Mouse (Mus musculus) forebrain, embryonic 16.5 days (tissue): ENCODE measurements around the gene Gm20481. TPM values are rescaled to one million over a fixed set of nuclear protein-coding genes. Genes with fewer than 3 reads are reported as not detected.
"Not testable (repeated sequence)": the region's sequence is repeated elsewhere in the genome, so short reads cannot be mapped to it uniquely, and the experiment has no call there.

Experiments used
- ATAC-seq: fragments of 200-750 bp; cut with Nextera tagmentation; 2 replicates; pipeline ENCODE4 v1.8.0; 2017; ENCODE audit warnings: mild to moderate bottlenecking, moderate library complexity
- H3K27ac ChIP-seq: fragments of 300-500 bp; sonication (generic); 2 replicates; pipeline ENCODE4 v1.5.1; 2014; ENCODE audit warnings: low read length, control low read depth
- H3K27me3 ChIP-seq: fragments of 300-500 bp; sonication (generic); replicated peaks from 2 replicates; pipeline ENCODE4 v1.6.1; 2014; ENCODE audit warnings: low read length; ENCODE audit not compliant: control insufficient read depth, insufficient read depth
- H3K36me3 ChIP-seq: fragments of 300-500 bp; sonication (generic); 2 replicates; pipeline ENCODE4 v1.6.1; 2014; ENCODE audit not compliant: control insufficient read depth, insufficient read depth
- H3K4me1 ChIP-seq: fragments of 300-500 bp; sonication (generic); replicated peaks from 2 replicates; pipeline ENCODE4 v1.6.1; 2014; ENCODE audit warnings: low read length; ENCODE audit not compliant: control insufficient read depth, insufficient read depth
- H3K4me2 ChIP-seq: fragments of 300-500 bp; sonication (generic); 2 replicates; pipeline ENCODE4 v1.6.1; 2014; ENCODE audit warnings: mild to moderate bottlenecking, low read length, control low read depth
- H3K4me3 ChIP-seq: fragments of 300-500 bp; sonication (generic); replicated peaks from 2 replicates; pipeline ENCODE4 v1.5.1; 2014; ENCODE audit warnings: mild to moderate bottlenecking, low read length, control low read depth
- H3K9ac ChIP-seq: fragments of 300-500 bp; sonication (generic); replicated peaks from 2 replicates; pipeline ENCODE4 v1.6.1; 2014; ENCODE audit warnings: low read depth, low read length, control low read depth
- H3K9me3 ChIP-seq: fragments of 300-500 bp; sonication (generic); 2 replicates; pipeline ENCODE4 v1.6.1; 2016; ENCODE audit warnings: low read length; ENCODE audit not compliant: control insufficient read depth
- WGBS: fragments of 180-500 bp; shearing (Covaris S2); extraction: QIAGEN DNeasy Blood & Tissue Kit; methylation state at CpG from one replicate; pipeline ENCODE4 v1.1.7; 2014; 5-methylcytosine and 5-hydroxymethylcytosine counted together
- polyA plus RNA-seq: library from polyadenylated mRNA; unstranded; fragments of >200 nt; fragmentation: Nextera tagmentation; extraction: Ambion mirVana; gene quantifications from 2 replicates; pipeline ENCODE4 v1.2.1, GENCODE M21; 2015

Gm20481 gene
- polyA plus RNA-seq, 1 experiment from 2014 or later: not detected

GRCm38 (mm10) chr17:34964640-34965049 lies 5.1 kb upstream of the Gm20481 start:
- ATAC-seq: no peak
- no peak overlapping the region for H3K9ac ChIP-seq

DNA sequence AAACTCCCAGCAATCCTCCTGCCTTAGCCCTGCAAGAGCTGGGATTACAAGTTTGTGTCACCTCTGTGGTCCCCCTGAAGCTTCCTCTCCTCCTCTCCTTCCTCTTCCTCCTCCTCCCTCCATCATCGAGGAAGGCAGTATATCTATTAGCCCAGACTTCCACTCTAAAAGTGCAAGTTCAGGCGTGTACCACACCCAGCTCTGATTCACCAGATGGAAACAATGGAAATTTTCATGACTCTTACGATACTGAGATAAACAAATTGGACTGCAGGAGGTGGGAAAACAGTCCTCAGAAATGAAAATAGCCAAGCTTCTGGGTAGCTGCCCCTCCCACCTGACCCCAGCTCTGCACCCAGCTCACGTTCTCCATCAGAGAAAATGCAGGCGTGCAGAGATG lies 4.1 kb upstream of the Gm20481 start:
- Histone ChIP-seq H3K4me1 (no peaks in the 10 kb centered on the region), H3K36me3 (no peaks in the 10 kb centered on the region), H3K9me3 (no peaks in the 10 kb centered on the region), H3K4me3 (no peak overlapping the region), H3K27ac (no peak overlapping the region), H3K4me2 (no peak overlapping the region), H3K9ac (no peak overlapping the region), H3K27me3 (peaks cover 20% of the 10 kb centered on the region)
- no peak for ATAC-seq
- 83% methylated on average over 5 of the region's 5 CpGs for WGBS

More at GRCm38 (mm10) chr17:34964640-34965049, 5.1 kb upstream of the Gm20481 start:
- WGBS: 6% methylated on average over 1 of the region's 1 CpGs
- peaks cover 23% of the 10 kb centered on the region for H3K27me3 ChIP-seq
- no peak overlapping the region for H3K4me3 ChIP-seq
- no peaks in the 10 kb centered on the region for H3K36me3 ChIP-seq
- no peaks in the 10 kb centered on the region for H3K9me3 ChIP-seq
- H3K27ac ChIP-seq: no peak overlapping the region
- H3K4me2 ChIP-seq: no peak overlapping the region
- H3K4me1 ChIP-seq: peaks cover 3% of the 10 kb centered on the region

DNA sequence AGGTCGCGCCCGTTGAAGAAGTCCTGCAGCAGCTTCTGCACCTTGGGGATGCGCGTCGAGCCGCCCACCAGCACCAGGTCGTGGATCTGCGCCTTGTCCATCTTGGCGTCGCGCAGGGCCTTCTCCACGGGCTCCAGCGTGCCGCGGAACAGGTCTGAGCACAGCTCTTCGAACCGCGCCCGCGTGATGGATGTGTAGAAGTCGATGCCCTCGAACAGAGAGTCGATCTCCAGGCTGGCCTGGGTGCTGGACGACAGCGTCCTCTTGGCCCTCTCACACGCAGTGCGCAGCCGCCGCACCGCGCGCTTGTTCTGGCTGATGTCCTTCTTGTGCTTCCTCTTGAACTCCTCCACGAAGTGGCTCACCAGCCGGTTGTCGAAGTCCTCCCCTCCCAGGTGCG lies 1.1 kb downstream of the Gm20481 start:
- H3K27me3 ChIP-seq: peaks cover 18% of the 10 kb centered on the region
- H3K36me3 ChIP-seq, H3K4me1 ChIP-seq, H3K9ac ChIP-seq, H3K9me3 ChIP-seq, H3K27ac ChIP-seq, ATAC-seq, H3K4me3 ChIP-seq, H3K4me2 ChIP-seq: not testable (repeated sequence)
- WGBS: 26% methylated on average over 17 of the region's 37 CpGs

DNA sequence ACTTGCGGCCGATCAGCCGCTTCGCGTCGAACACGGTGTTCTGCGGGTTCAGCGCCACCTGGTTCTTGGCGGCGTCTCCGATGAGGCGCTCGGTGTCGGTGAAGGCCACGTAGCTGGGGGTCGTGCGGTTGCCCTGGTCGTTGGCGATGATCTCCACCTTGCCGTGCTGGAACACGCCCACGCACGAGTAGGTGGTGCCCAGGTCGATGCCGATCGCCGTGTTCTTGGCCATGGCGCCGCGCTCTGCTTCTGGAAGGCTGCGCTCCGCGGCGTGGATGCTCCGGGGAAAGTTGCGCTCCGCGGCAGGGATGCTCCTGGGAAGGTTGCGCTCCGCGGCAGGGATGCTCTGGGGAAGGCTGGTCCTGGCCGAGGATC lies 2.0 kb downstream of the Gm20481 start:
- not testable (repeated sequence) for H3K27ac ChIP-seq, H3K36me3 ChIP-seq, H3K9me3 ChIP-seq, H3K4me1 ChIP-seq
- peak; percentile 67 for ATAC-seq
- Histone ChIP-seq H3K4me2 (peak overlapping the region; percentile 64), H3K27me3 (peaks cover 18% of the 10 kb centered on the region), H3K9ac (0 out of 2 replicates have a peak overlapping the region, but pooled peaks have one; percentile 25), H3K4me3 (peak overlapping the region; percentile 44)
- WGBS: under 1% methylated on average over 17 of the region's 43 CpGs

DNA sequence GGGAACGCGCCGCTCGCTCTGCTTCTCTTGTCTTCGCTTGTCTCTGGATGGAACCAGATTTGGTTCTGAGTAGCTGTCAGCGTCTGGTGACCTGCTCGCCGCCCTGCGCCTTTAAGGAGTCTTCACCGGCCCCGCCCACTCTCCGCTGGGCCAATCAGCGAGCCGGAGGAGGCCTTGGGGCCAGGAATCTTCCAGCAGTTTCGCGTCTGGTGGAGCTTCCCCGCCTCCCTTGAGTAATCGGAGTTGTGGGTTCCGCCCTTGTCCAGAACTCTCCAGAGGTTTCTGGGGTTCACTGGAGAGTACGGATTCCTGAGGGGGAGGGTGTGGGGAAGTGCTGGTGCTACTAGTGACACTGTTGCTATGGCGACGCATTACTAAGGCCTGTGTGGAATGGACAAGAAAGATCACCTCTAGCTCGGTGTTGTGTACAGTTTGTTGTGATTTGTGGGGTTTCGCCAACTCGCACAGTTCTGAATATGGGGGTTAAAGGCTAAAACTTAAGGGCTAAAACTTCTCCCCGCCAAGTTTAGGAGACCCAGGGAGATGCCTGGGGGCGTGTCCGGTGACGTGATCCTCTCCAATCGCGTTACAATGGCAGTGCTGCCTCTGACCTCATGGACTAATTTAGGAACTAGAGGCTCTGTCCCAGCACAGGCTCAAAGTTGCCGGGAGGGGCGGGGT lies 2.5 kb downstream of the Gm20481 start, which contains the start of the genes Hspa1a and Hspa1l:
Hspa1a (minus strand) TSS at position 88 of the 681 bp plus-strand sequence.
Hspa1l (plus strand) TSS at position 635 of the 681 bp plus-strand sequence.
- peak within 1 kb of the TSS; percentile 64 for H3K4me2 ChIP-seq
- 0 out of 2 replicates have a peak within 1 kb of the TSS, but pooled peaks have one; percentile 25 for H3K9ac ChIP-seq
- H3K9me3 ChIP-seq, H3K27ac ChIP-seq, H3K4me1 ChIP-seq, H3K36me3 ChIP-seq: not testable (repeated sequence)
- WGBS: under 1% methylated on average over 31 of the region's 33 CpGs
- peak within 1 kb of the TSS; percentile 44 for H3K4me3 ChIP-seq
- peak; percentile 95 for ATAC-seq
- H3K27me3 ChIP-seq: peaks cover 18% of the 10 kb centered on the region

- H3K36me3 ChIP-seq: no peaks in the 10 kb centered on the region
- no peak for ATAC-seq
- H3K27ac ChIP-seq: no peak overlapping the region
- WGBS: 73% methylated on average over 3 of the region's 3 CpGs
- H3K9ac ChIP-seq: no peak overlapping the region
- H3K27me3 ChIP-seq: no peaks in the 10 kb centered on the region
- H3K9me3 ChIP-seq: no peaks in the 10 kb centered on the region
- peaks cover 11% of the 10 kb centered on the region for H3K4me1 ChIP-seq
- H3K4me3 ChIP-seq: no peak overlapping the region
- H3K4me2 ChIP-seq: no peak overlapping the region
Measured at GRCm38 (mm10) chr17:34975581-34976492, 6.1 kb downstream of the Gm20481 start.

- Histone ChIP-seq H3K4me1 (peaks cover 14% of the 10 kb centered on the region), H3K4me3 (no peak overlapping the region), H3K9ac (no peak overlapping the region), H3K27ac (no peak overlapping the region), H3K4me2 (no peak overlapping the region), H3K27me3 (no peaks in the 10 kb centered on the region), H3K36me3 (no peaks in the 10 kb centered on the region), H3K9me3 (no peaks in the 10 kb centered on the region)
- ATAC-seq: no peak
- WGBS: 95% methylated on average over 20 of the region's 20 CpGs
Measured at GRCm38 (mm10) chr17:34977000-34977399, 7.3 kb downstream of the Gm20481 start.

GRCm38 (mm10) chr17:34978239-34978638 lies 8.5 kb downstream of the Gm20481 start:
- no peak overlapping the region for H3K4me3 ChIP-seq
- no peak overlapping the region for H3K4me2 ChIP-seq

DNA sequence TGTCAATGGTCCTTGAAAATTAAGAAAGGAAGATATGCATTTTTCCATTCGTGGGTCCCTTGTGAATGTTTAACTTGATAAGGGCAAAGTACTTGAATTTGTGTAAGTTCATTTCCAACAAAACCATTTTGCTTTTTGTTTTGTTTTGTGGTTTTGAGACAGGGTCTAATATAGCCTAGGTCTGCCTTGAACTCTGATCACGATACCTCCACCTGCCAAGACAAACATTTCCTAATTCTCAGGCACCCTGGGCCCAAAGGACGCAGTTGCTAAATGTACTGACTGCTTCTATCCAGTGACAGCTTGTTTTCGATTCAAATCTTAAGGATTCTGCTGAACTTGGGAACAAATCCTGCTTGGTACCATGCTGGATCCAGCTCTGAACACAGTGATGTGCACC lies 9.9 kb downstream of the Gm20481 start:
- Histone ChIP-seq H3K36me3 (no peaks in the 10 kb centered on the region), H3K9me3 (no peaks in the 10 kb centered on the region), H3K9ac (no peak overlapping the region), H3K4me2 (no peak overlapping the region), H3K27me3 (no peaks in the 10 kb centered on the region), H3K4me3 (no peak overlapping the region), H3K27ac (no peak overlapping the region), H3K4me1 (peaks cover 17% of the 10 kb centered on the region)
- 94% methylated on average over 4 of the region's 4 CpGs for WGBS
- no peak for ATAC-seq

More at GRCm38 (mm10) chr17:34978239-34978638, 8.5 kb downstream of the Gm20481 start:
- no peak overlapping the region for H3K27ac ChIP-seq
- ATAC-seq: no peak
- no peak overlapping the region for H3K9ac ChIP-seq
- peaks cover 17% of the 10 kb centered on the region for H3K4me1 ChIP-seq
- no peaks in the 10 kb centered on the region for H3K36me3 ChIP-seq
- no peaks in the 10 kb centered on the region for H3K9me3 ChIP-seq
- no peaks in the 10 kb centered on the region for H3K27me3 ChIP-seq
- 92% methylated on average over 27 of the region's 27 CpGs for WGBS
